Mouse (Mus musculus): Measurements from ENCODE around the gene Mapkapk2. TPM values are rescaled to one million over a fixed set of nuclear protein-coding genes. Genes with fewer than 3 reads are reported as not detected.

Mapkapk2 gene
- total and polyA plus RNA-seq, 3 experiments = 53.2 to 85.4 TPM; not detected in 1

- Histone ChIP-seq H3K4me1 (ENCODE audit: control insufficient read depth in 1 of 2, insufficient read depth in 2 of 2, low read length in 2 of 2) (peaks cover 32 to 39% of the 10 kb centered on the region in 2 experiments), H3K27ac (ENCODE audit: control insufficient read depth, low read depth, low read length) (peak within 1 kb of the TSS; percentile 88), H3K4me3 (ENCODE audit: control insufficient read depth in 1 of 2, insufficient read depth in 1 of 2, low read depth in 2 of 2, low read length in 2 of 2) (peak within 1 kb of the TSS; percentile 88 to 89), H3K9ac (ENCODE audit: control insufficient read depth, low read depth, low read length, poor library complexity, severe bottlenecking) (peak within 1 kb of the TSS; percentile 72), H3K79me2 (ENCODE audit: control insufficient read depth, insufficient read depth, low read length, poor library complexity) (peaks cover 6% of the 10 kb centered on the region), H3K27me3 (ENCODE audit: control insufficient read depth in 1 of 2, insufficient read depth in 2 of 2, low read length in 2 of 2) (no peaks in the 10 kb centered on the region), H3K36me3 (ENCODE audit: control insufficient read depth in 1 of 2, insufficient read depth in 2 of 2, low read length in 2 of 2) (peaks cover 3 to 44% of the 10 kb centered on the region in 2 experiments), H3K9me3 (replicated peaks; ENCODE audit: insufficient read depth, low read length) (no peaks in the 10 kb centered on the region)
- DNase-seq (ENCODE audit: low read depth, low spot score) = peak; percentile 97
- TF ChIP-seq NELFE (IDR thresholded peaks at IDR 0.05; ENCODE audit: low read depth, low read length) = peak; percentile 52; the same call in 1 of the 2 replicates
- 0 out of 2 replicates have a peak, but pooled peaks have one; percentile 59 for TF ChIP-seq MYC (IDR thresholded peaks at IDR 0.05; ENCODE audit: low read depth, low read length)
- TF ChIP-seq BHLHE40 (IDR thresholded peaks at IDR 0.05; ENCODE audit: borderline replicate concordance, low read depth, low read length) = no peak
- TF ChIP-seq KAT2A (conservative IDR thresholded peaks at IDR 0.05; ENCODE audit: low read depth, low read length) = no peak
- TF ChIP-seq MAX (IDR thresholded peaks at IDR 0.05; ENCODE audit: low read length) = peak; percentile 79; the same call in 1 of the 2 replicates
- no peak for TF ChIP-seq CHD1 (IDR thresholded peaks at IDR 0.05; ENCODE audit: low read depth, low read length)
- peak; percentile 96 for TF ChIP-seq NRF1 (IDR thresholded peaks at IDR 0.05; ENCODE audit: insufficient read depth, low read depth, low read length, poor library complexity, severe bottlenecking)
- peak; percentile 72 for TF ChIP-seq ELF1 (IDR thresholded peaks at IDR 0.05; ENCODE audit: low read depth, low read length)
- no peak for TF ChIP-seq USF1 (IDR thresholded peaks at IDR 0.05; ENCODE audit: low read depth, low read length)
- TF ChIP-seq RAD21 (IDR thresholded peaks at IDR 0.05; ENCODE audit: low read depth, low read length) = peak; percentile 28
- no peak for TF ChIP-seq RCOR1 (IDR thresholded peaks at IDR 0.05; ENCODE audit: low read depth, low read length)
- no peak for TF ChIP-seq TAL1 (IDR thresholded peaks at IDR 0.05; ENCODE audit: low read length)
- no peak for TF ChIP-seq UBTF (IDR thresholded peaks at IDR 0.05; ENCODE audit: borderline replicate concordance, insufficient read depth, low read depth, low read length)
- TF ChIP-seq USF2 (IDR thresholded peaks at IDR 0.05; ENCODE audit: borderline replicate concordance in 1 of 2, insufficient read depth in 1 of 2, low read depth in 1 of 2, low read length in 2 of 2) = no peak
- no peak for TF ChIP-seq CHD2 (IDR thresholded peaks at IDR 0.05; ENCODE audit: low read length)
- TF ChIP-seq HCFC1 (IDR thresholded peaks at IDR 0.05; ENCODE audit: low read depth, low read length) = peak; percentile 36
- TF ChIP-seq MEF2A (IDR thresholded peaks at IDR 0.05; ENCODE audit: extremely low read depth, insufficient replicate concordance, low read depth, low read length, poor library complexity, severe bottlenecking) = no peak
- no peak for TF ChIP-seq E2F4 (IDR thresholded peaks at IDR 0.05; ENCODE audit: borderline replicate concordance, low read depth, low read length)
- no peak; the same call in 1 of the 2 replicates for TF ChIP-seq MAZ (IDR thresholded peaks at IDR 0.05; ENCODE audit: low read depth, low read length)
- TF ChIP-seq ZC3H11A (IDR thresholded peaks at IDR 0.05; ENCODE audit: low read depth, low read length) = no peak; the same call in 1 of the 2 replicates
- TF ChIP-seq POLR2AphosphoS5 (IDR thresholded peaks at IDR 0.05; ENCODE audit: borderline replicate concordance, low read depth, low read length) = no peak
- TF ChIP-seq TBP (IDR thresholded peaks at IDR 0.05; ENCODE audit: low read depth, low read length) = peak; percentile 61; the same call in 1 of the 2 replicates
- TF ChIP-seq JUND (IDR thresholded peaks at IDR 0.05; ENCODE audit: low read depth, low read length) = no peak
- TF ChIP-seq TCF12 (IDR thresholded peaks at IDR 0.05; ENCODE audit: low read depth, low read length) = peak; percentile 46; the same call in 1 of the 2 replicates
- TF ChIP-seq GATA1 (IDR thresholded peaks at IDR 0.05; ENCODE audit: low read depth, low read length) = no peak
- no peak for TF ChIP-seq GABPA (IDR thresholded peaks at IDR 0.05; ENCODE audit: low read depth, low read length)
- TF ChIP-seq ZKSCAN1 (IDR thresholded peaks at IDR 0.05; ENCODE audit: low read depth, low read length) = no peak
- TF ChIP-seq SIN3A (IDR thresholded peaks at IDR 0.05; ENCODE audit: low read length) = 0 out of 2 replicates have a peak, but pooled peaks have one; percentile 69
- peak; percentile 68 for TF ChIP-seq ZMIZ1 (IDR thresholded peaks at IDR 0.05; ENCODE audit: low read depth, low read length)
- no peak for TF ChIP-seq ETS1 (IDR thresholded peaks at IDR 0.05; ENCODE audit: low read depth, low read length)
- no peak for TF ChIP-seq ZNF384 (IDR thresholded peaks at IDR 0.05; ENCODE audit: low read depth, low read length)
- TF ChIP-seq MYB (IDR thresholded peaks at IDR 0.05; ENCODE audit: low read depth, low read length) = no peak
- peak; percentile 44 for TF ChIP-seq SMC3 (IDR thresholded peaks at IDR 0.05; ENCODE audit: low read depth, low read length)
- no peak for TF ChIP-seq MAFK (IDR thresholded peaks at IDR 0.05; ENCODE audit: borderline replicate concordance, low read depth, low read length)
- TF ChIP-seq POLR2AphosphoS2 (IDR thresholded peaks at IDR 0.05; ENCODE audit: low read length) = no peak
These were observed 40.8 kb upstream of the Mapkapk2 start, which contains the start of gene Dyrk3 for GRCm38 (mm10) chr1:131138191-131139016. Dyrk3 (minus strand) TSS chr1:131138340.
